Mouse (Mus musculus) embryonic fibroblast, embryonic 13.5 days (primary cell): ENCODE data around the gene Map3k4.

Experiments
- CTCF ChIP-seq: IDR thresholded peaks from 2 replicates; pipeline ENCODE4 v1.5.1; 2011; ENCODE audit warnings: mild to moderate bottlenecking, control low read depth, low read length, moderate library complexity, borderline replicate concordance; ENCODE audit not compliant: insufficient read depth
- POLR2A ChIP-seq: IDR thresholded peaks from 2 replicates; pipeline ENCODE4 v1.6.1; 2011; ENCODE audit warnings: low read depth, mild to moderate bottlenecking, control low read depth, low read length, moderate library complexity

DNA sequence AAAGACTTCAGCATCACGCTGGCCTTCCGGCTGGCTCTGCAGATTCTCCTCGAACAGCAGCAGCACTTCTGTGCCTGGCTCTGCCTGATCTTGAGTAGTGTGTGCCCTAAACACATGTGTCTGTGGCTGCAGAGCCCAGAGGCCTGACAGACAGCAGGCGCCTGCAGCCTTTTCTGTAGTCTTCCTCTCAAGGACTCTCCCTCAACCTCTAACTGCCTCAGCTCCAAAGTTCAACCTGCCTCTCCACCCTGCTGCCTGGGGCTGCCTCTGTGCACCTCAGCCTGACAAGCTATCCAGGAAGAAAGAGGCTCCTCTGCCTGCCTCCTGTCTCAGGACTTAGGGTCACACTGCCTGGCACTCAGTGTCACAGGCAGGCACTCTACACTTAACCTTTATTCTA is 20.6 kb downstream of the Map3k4 start:
- TF ChIP-seq CTCF (no peak), POLR2A (no peak)
